Comparison of ENCODE assay signal across 10 mouse cellular contexts in the genomic region with DNA sequence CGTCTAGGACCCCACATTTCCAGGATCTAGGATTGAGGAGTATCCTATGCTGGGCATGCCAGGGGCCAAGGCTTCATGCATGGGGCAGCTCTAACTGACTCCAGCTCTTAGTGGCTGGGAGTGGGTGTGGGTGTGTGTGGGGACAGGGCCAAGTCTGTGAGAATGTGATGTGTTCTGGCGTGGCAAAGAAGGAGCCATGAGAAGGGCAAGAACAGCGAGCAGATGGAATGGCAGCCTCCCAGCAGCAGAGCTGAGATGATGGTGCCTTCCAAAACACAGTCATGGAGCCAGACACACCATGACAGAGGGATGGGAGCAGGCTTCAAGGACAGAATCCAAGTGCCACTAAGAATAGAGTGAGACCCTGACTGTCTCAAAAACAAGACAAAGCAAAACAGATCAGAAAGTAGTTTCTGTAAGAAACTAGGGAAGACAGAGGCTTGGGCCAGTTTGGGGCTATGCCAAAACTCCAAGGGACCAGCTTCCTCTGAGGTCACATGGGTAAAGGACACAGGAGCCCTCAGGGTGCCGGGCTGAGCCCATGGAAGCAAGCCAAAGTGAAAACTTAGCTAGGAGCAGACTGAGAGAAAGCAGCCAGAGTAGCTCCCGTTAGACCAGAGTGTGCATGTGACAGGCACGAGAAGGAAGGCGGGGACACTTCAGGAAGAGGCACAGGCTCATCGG. TPM values are rescaled to one million over a fixed set of nuclear protein-coding genes. Genes with fewer than 3 reads are reported as not detected.
DNase-seq lines count a peak whose midpoint lies in the region; ATAC-seq and TF ChIP-seq lines count a peak whose summit lies in the region.
"Had no signal": no experiment of that assay in that cellular context is flagged by ENCODE, and none has a peak within 500 bp of the region (broad histone marks: within the 10 kb centered on the region; RNA-seq: fewer than 3 reads in every experiment).

No protein-coding gene starts in this region.

- peaks cover 21% of the 10 kb centered on the region for H3K36me3 ChIP-seq in hindbrain, embryonic 16.5 days (ENCODE audit: control insufficient read depth, insufficient read depth, low read length)
- H3K36me3 ChIP-seq in hindbrain, embryonic 14.5 days (replicated peaks; ENCODE audit: control insufficient read depth, insufficient read depth) = peaks cover 44% of the 10 kb centered on the region
- H3K36me3 ChIP-seq in hindbrain, embryonic 12.5 days = peaks cover 50% of the 10 kb centered on the region

- no peak for TF ChIP-seq CTCF in brain, embryonic 14.5 days (IDR thresholded peaks at IDR 0.05; ENCODE audit: borderline replicate concordance, extremely low read depth, insufficient read depth, insufficient read length)
- TF ChIP-seq CTCF in layer of hippocampus, adult 2 months (conservative IDR thresholded peaks at IDR 0.05) = no peak

- no peak overlapping the region for H3K9ac ChIP-seq in hindbrain, embryonic 16.5 days (ENCODE audit: low read depth, low read length)
- no peak overlapping the region for H3K9ac ChIP-seq in hindbrain, embryonic 14.5 days
- no peak overlapping the region for H3K9ac ChIP-seq in hindbrain, embryonic 12.5 days
- H3K9ac ChIP-seq: limb, embryonic 15.5 days had no signal

- H3K4me1 ChIP-seq in hindbrain, embryonic 16.5 days (ENCODE audit: control insufficient read depth, insufficient read depth, low read depth, low read length) = peaks cover 12% of the 10 kb centered on the region
- peaks cover 9% of the 10 kb centered on the region; the same call in 1 of the 2 replicates for H3K4me1 ChIP-seq in hindbrain, embryonic 14.5 days (replicated peaks; ENCODE audit: control insufficient read depth, insufficient read depth, low read length)
- H3K4me1 ChIP-seq in hindbrain, embryonic 12.5 days = peaks cover 11% of the 10 kb centered on the region

- H3K4me3 ChIP-seq in hindbrain, embryonic 16.5 days (ENCODE audit: low read length) = no peak overlapping the region
- no peak overlapping the region for H3K4me3 ChIP-seq in hindbrain, embryonic 14.5 days (replicated peaks; ENCODE audit: low read length)
- no peak overlapping the region for H3K4me3 ChIP-seq in layer of hippocampus, adult 2 months
- no peak overlapping the region for H3K4me3 ChIP-seq in hindbrain, embryonic 12.5 days
- H3K4me3 ChIP-seq: limb, embryonic 15.5 days had no signal

- 80% methylated on average over 8 of the region's 8 CpGs for WGBS in hindbrain, embryonic 16.5 days
- 91% methylated on average over 8 of the region's 8 CpGs for WGBS in hindbrain, embryonic 14.5 days
- WGBS in hindbrain, embryonic 12.5 days = 89% methylated on average over 8 of the region's 8 CpGs

- ATAC-seq in hindbrain, embryonic 16.5 days = no peak
- no peak for ATAC-seq in hindbrain, embryonic 14.5 days (ENCODE audit: low FRiP score)
- no peak for ATAC-seq in CD4-positive, CD25-positive, alpha-beta regulatory T cell, adult 4 months
- ATAC-seq in hindbrain, embryonic 12.5 days (ENCODE audit: low FRiP score) = no peak

- H3K27me3 ChIP-seq in hindbrain, embryonic 16.5 days (replicated peaks; ENCODE audit: control insufficient read depth, insufficient read depth, low read length) = no peaks in the 10 kb centered on the region
- H3K27me3 ChIP-seq in hindbrain, embryonic 14.5 days (ENCODE audit: control insufficient read depth, insufficient read depth, low read length) = no peaks in the 10 kb centered on the region
- no peaks in the 10 kb centered on the region for H3K27me3 ChIP-seq in hindbrain, embryonic 12.5 days
- H3K27me3 ChIP-seq: limb, embryonic 15.5 days had no signal

- TF ChIP-seq POLR2A in brain, embryonic 14.5 days (IDR thresholded peaks at IDR 0.05; ENCODE audit: borderline replicate concordance, extremely low read depth, insufficient read depth, insufficient read length, poor library complexity, severe bottlenecking) = no peak

- no peak overlapping the region for H3K4me2 ChIP-seq in hindbrain, embryonic 16.5 days (ENCODE audit: low read length)
- no peak overlapping the region for H3K4me2 ChIP-seq in hindbrain, embryonic 14.5 days (replicated peaks)
- no peak overlapping the region for H3K4me2 ChIP-seq in hindbrain, embryonic 12.5 days (replicated peaks)
- H3K4me2 ChIP-seq: limb, embryonic 15.5 days had no signal

- H3K27ac ChIP-seq in hindbrain, embryonic 16.5 days (ENCODE audit: low read depth, low read length) = peak overlapping the region; percentile 5; the same call in 1 of the 2 replicates
- H3K27ac ChIP-seq in hindbrain, embryonic 14.5 days = no peak overlapping the region
- H3K27ac ChIP-seq in layer of hippocampus, adult 2 months = peak overlapping the region; percentile 76
- no peak overlapping the region for H3K27ac ChIP-seq in hindbrain, embryonic 12.5 days
- H3K27ac ChIP-seq: limb, embryonic 15.5 days had no signal

- H3K9me3 ChIP-seq in hindbrain, embryonic 16.5 days (ENCODE audit: control insufficient read depth, low read length) = no peaks in the 10 kb centered on the region
- no peaks in the 10 kb centered on the region for H3K9me3 ChIP-seq in hindbrain, embryonic 14.5 days (ENCODE audit: control insufficient read depth, low read length)
- H3K9me3 ChIP-seq in hindbrain, embryonic 12.5 days (replicated peaks) = no peaks in the 10 kb centered on the region
- H3K9me3 ChIP-seq: limb, embryonic 15.5 days had no signal

- DNase-seq in hindbrain, embryonic 14.5 days (ENCODE audit: low spot score) = no peak
- peak; percentile 44 for DNase-seq in brain, embryonic 14.5 days (ENCODE audit: low read depth)
- peak; percentile 41 for DNase-seq in gastrocnemius, postnatal 10 days
- DNase-seq in layer of hippocampus, adult 2 months (ENCODE audit: low spot score in 2 of 2) = peak; percentile 37 to 69
- peak; percentile 28 to 38 for DNase-seq in right cerebral cortex, postnatal 36 days (ENCODE audit: low spot score in 2 of 2)

RNA-seq across cellular contexts. Expression of a gene that starts 3.9 kb away (rescaled TPM):
- 54.6 and 60.8 TPM in 2 replicates for polyA plus RNA-seq in hindbrain, embryonic 16.5 days (2015; fragmentation: Nextera tagmentation; extraction: Ambion mirVana)
- 39.8 and 41.7 TPM in 2 replicates for polyA plus RNA-seq in hindbrain, embryonic 14.5 days (2014; fragmentation: Nextera tagmentation; extraction: Ambion mirVana)
- 40.9 and 41.6 TPM in 2 replicates for polyA plus RNA-seq in brain, embryonic 14.5 days (2012; rRNA removed)
- total RNA-seq in gastrocnemius, postnatal 10 days (2021) = 10 to 100 TPM; 13.0 to 16.1 TPM
- total RNA-seq in layer of hippocampus, adult 2 months (2021) = 10 to 100 TPM; 36.9 to 42.8 TPM
- 10 to 100 TPM; 24.4 to 36.8 TPM for polyA plus RNA-seq in CD4-positive, CD25-positive, alpha-beta regulatory T cell, adult 4 months (2017; shearing (Covaris generic))
- polyA plus RNA-seq in hindbrain, embryonic 12.5 days (2016; fragmentation: Nextera tagmentation; extraction: Ambion mirVana) = 42.5 and 43.2 TPM in 2 replicates

RNA-seq across cellular contexts. Expression of a gene that starts 8.7 kb away (rescaled TPM):
- polyA plus RNA-seq in hindbrain, embryonic 16.5 days (2015; fragmentation: Nextera tagmentation; extraction: Ambion mirVana) = 0.49 TPM in 1 of 2 replicates, not detected in the other
- polyA plus RNA-seq in hindbrain, embryonic 14.5 days (2014; fragmentation: Nextera tagmentation; extraction: Ambion mirVana) = not detected in 2 replicates
- 0.07 TPM in 1 of 2 replicates, not detected in the other for polyA plus RNA-seq in brain, embryonic 14.5 days (2012; rRNA removed)
- total RNA-seq in gastrocnemius, postnatal 10 days (2021) = 1 to 10 TPM; 7.3 to 8.7 TPM
- total RNA-seq in layer of hippocampus, adult 2 months (2021) = 1 to 10 TPM; 2.6 to 2.8 TPM
- not detected for polyA plus RNA-seq in CD4-positive, CD25-positive, alpha-beta regulatory T cell, adult 4 months (2017; shearing (Covaris generic))
- not detected in 2 replicates for polyA plus RNA-seq in hindbrain, embryonic 12.5 days (2016; fragmentation: Nextera tagmentation; extraction: Ambion mirVana)

RNA-seq across cellular contexts. Expression of a gene that starts 21.3 kb away (rescaled TPM):
- polyA plus RNA-seq in hindbrain, embryonic 16.5 days (2015; fragmentation: Nextera tagmentation; extraction: Ambion mirVana) = 28.9 and 34.3 TPM in 2 replicates
- 28.1 and 29.4 TPM in 2 replicates for polyA plus RNA-seq in hindbrain, embryonic 14.5 days (2014; fragmentation: Nextera tagmentation; extraction: Ambion mirVana)
- polyA plus RNA-seq in brain, embryonic 14.5 days (2012; rRNA removed) = 41.4 and 45.7 TPM in 2 replicates
- total RNA-seq in gastrocnemius, postnatal 10 days (2021) = 10 to 100 TPM; 14.0 to 20.0 TPM
- 10 to 100 TPM; 53.5 to 55.7 TPM for total RNA-seq in layer of hippocampus, adult 2 months (2021)
- 10 to 100 TPM; 18.2 to 33.2 TPM for polyA plus RNA-seq in CD4-positive, CD25-positive, alpha-beta regulatory T cell, adult 4 months (2017; shearing (Covaris generic))
- 24.4 and 26.9 TPM in 2 replicates for polyA plus RNA-seq in hindbrain, embryonic 12.5 days (2016; fragmentation: Nextera tagmentation; extraction: Ambion mirVana)

RNA-seq across cellular contexts. Expression of a gene that starts 28.5 kb away (rescaled TPM):
- 13.8 and 14.1 TPM in 2 replicates for polyA plus RNA-seq in hindbrain, embryonic 16.5 days (2015; fragmentation: Nextera tagmentation; extraction: Ambion mirVana)
- 11.3 and 12.4 TPM in 2 replicates for polyA plus RNA-seq in hindbrain, embryonic 14.5 days (2014; fragmentation: Nextera tagmentation; extraction: Ambion mirVana)
- 9.6 and 10.5 TPM in 2 replicates for polyA plus RNA-seq in brain, embryonic 14.5 days (2012; rRNA removed)
- total RNA-seq in gastrocnemius, postnatal 10 days (2021) = 10 to 100 TPM; 16.0 to 16.5 TPM
- total RNA-seq in layer of hippocampus, adult 2 months (2021) = 1 to 10 TPM; 8.2 to 8.8 TPM
- polyA plus RNA-seq in CD4-positive, CD25-positive, alpha-beta regulatory T cell, adult 4 months (2017; shearing (Covaris generic)) = under 1 TPM; 0.56 to 0.79 TPM
- 8.5 and 9.5 TPM in 2 replicates for polyA plus RNA-seq in hindbrain, embryonic 12.5 days (2016; fragmentation: Nextera tagmentation; extraction: Ambion mirVana)

RNA-seq across cellular contexts. Expression of a gene that starts 50.4 kb away (rescaled TPM):
- polyA plus RNA-seq in hindbrain, embryonic 16.5 days (2015; fragmentation: Nextera tagmentation; extraction: Ambion mirVana) = not detected in 2 replicates
- polyA plus RNA-seq in hindbrain, embryonic 14.5 days (2014; fragmentation: Nextera tagmentation; extraction: Ambion mirVana) = not detected in 2 replicates
- not detected in 2 replicates for polyA plus RNA-seq in brain, embryonic 14.5 days (2012; rRNA removed)
- under 1 TPM; 0.09 TPM for total RNA-seq in gastrocnemius, postnatal 10 days (2021)
- under 1 TPM in 1 of 2 experiments, not detected in 1; 0.28 TPM for total RNA-seq in layer of hippocampus, adult 2 months (2021)
- polyA plus RNA-seq in CD4-positive, CD25-positive, alpha-beta regulatory T cell, adult 4 months (2017; shearing (Covaris generic)) = not detected
- polyA plus RNA-seq in hindbrain, embryonic 12.5 days (2016; fragmentation: Nextera tagmentation; extraction: Ambion mirVana) = not detected in 2 replicates
- polyA plus RNA-seq: embryonic facial prominence, embryonic 11.5 days had no signal

Comparison
In these comparisons a context has a peak if more than half of its experiments do, and no peak if none do; other contexts are left out.
1. H3K27ac ChIP-seq: peak in hindbrain, embryonic 16.5 days (single experiment) and layer of hippocampus, adult 2 months (single experiment); none in hindbrain, embryonic 14.5 days (single experiment) and hindbrain, embryonic 12.5 days (single experiment).